10 mouse cellular contexts compared by ENCODE assay signal in the genomic region with DNA sequence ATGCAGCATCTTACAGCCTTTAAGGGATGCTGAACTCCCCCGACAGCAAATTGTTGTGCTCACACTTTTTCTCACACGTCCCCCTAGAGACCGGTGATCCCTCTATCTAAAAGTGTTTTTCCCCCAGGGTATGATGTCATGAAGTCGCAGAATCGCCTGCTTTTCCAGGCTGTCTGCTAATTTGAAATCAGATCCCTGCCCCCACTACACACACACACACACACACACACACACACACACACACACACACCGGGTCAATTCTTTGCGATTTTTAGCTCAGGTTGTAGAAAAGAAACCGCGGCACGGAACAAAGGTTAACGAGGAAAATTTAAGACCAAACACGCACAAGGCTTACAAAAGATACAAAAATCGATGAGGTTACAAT. TPM values are rescaled to one million over a fixed set of nuclear protein-coding genes. Genes with fewer than 3 reads are reported as not detected.
DNase-seq lines count a peak whose midpoint lies in the region; ATAC-seq and TF ChIP-seq lines count a peak whose summit lies in the region.
"Had no signal": no experiment of that assay in that cellular context is flagged by ENCODE, and none has a peak within 500 bp of the region (broad histone marks: within the 10 kb centered on the region; RNA-seq: fewer than 3 reads in every experiment).

No protein-coding gene starts in this region.

- no peak for DNase-seq in heart, postnatal 0 days (ENCODE audit: low spot score)
- DNase-seq in heart, adult 18-20 months: no peak
- peak; percentile 16 for DNase-seq in WW6 (ENCODE audit: low read depth, low spot score)
- DNase-seq in embryo, embryonic 9.5 days (ENCODE audit: extremely low spot score): no peak
- DNase-seq in left cerebral cortex, adult 8-10 months (ENCODE audit: low spot score in 2 of 2): no peak
- DNase-seq in urinary bladder, postnatal 14 days (ENCODE audit: low spot score): no peak

- H3K27ac ChIP-seq in heart, postnatal 0 days (ENCODE audit: low read depth): 0 out of 2 replicates have a peak overlapping the region, but pooled peaks have one; percentile 73

- H3K4me3 ChIP-seq in heart, postnatal 0 days (ENCODE audit: low read depth, low read length): peak overlapping the region; percentile 78

- H3K9me3 ChIP-seq in heart, postnatal 0 days (replicated peaks; ENCODE audit: control insufficient read depth, low read length): no peaks in the 10 kb centered on the region

- TF ChIP-seq CTCF in heart, postnatal 0 days (IDR thresholded peaks at IDR 0.05; ENCODE audit: low read depth): no peak

- no peak for TF ChIP-seq EP300 in heart, postnatal 0 days (IDR thresholded peaks at IDR 0.05; ENCODE audit: low read depth)

- H3K9ac ChIP-seq in heart, postnatal 0 days (replicated peaks; ENCODE audit: low read depth, low read length): peak overlapping the region; percentile 64; the same call in 1 of the 2 replicates

- no peaks in the 10 kb centered on the region for H3K27me3 ChIP-seq in heart, postnatal 0 days (ENCODE audit: control insufficient read depth, insufficient read depth, low read length)
- H3K27me3 ChIP-seq: Patski had no signal

- H3K4me2 ChIP-seq in heart, postnatal 0 days (ENCODE audit: low read depth, low read length): peak overlapping the region; percentile 98

- no peaks in the 10 kb centered on the region for H3K36me3 ChIP-seq in heart, postnatal 0 days (replicated peaks; ENCODE audit: control insufficient read depth, insufficient read depth, low read length)

- 5% methylated on average over 13 of the region's 13 CpGs for WGBS in heart, postnatal 0 days

- no peaks in the 10 kb centered on the region for H3K4me1 ChIP-seq in heart, postnatal 0 days (ENCODE audit: control insufficient read depth, insufficient read depth)

- no peak; the same call in 1 of the 2 replicates for ATAC-seq in heart, postnatal 0 days (ENCODE audit: insufficient read depth, low read depth)
- ATAC-seq in hematopoietic stem cell, adult 5-6 weeks (replicated peaks in 1 of 2; ENCODE audit: insufficient read depth in 1 of 2, low FRiP score in 2 of 2, low TSS enrichment in 1 of 2, low read depth in 1 of 2, poor library complexity in 2 of 2, severe bottlenecking in 2 of 2): peak; percentile 12 to 33; a peak in 2 of 4 replicates
- peak; percentile 21; the same call in 1 of the 2 replicates for ATAC-seq in megakaryocyte progenitor cell, adult 5-6 weeks (replicated peaks; ENCODE audit: poor library complexity)

RNA-seq across cellular contexts. Expression of a gene that starts 0.7 kb away (rescaled TPM):
- total RNA-seq in heart, postnatal 0 days (2014; rRNA removed; ENCODE audit: low replicate concordance): 12.6 and 26.6 TPM in 2 replicates
- 4.4 and 4.8 TPM in 2 replicates for polyA plus RNA-seq in heart, postnatal 0 days (2015; fragmentation: Nextera tagmentation; extraction: Ambion mirVana)
- total RNA-seq in heart, adult 18-20 months (2021): 10 to 100 TPM; 28.4 to 28.6 TPM
- total RNA-seq in hematopoietic stem cell, adult 5-6 weeks (2017): 9.1 and 17.0 TPM in 2 replicates
- total RNA-seq in megakaryocyte progenitor cell, adult 5-6 weeks (2015): 9.8 and 13.9 TPM in 2 replicates
- 10.3 and 12.6 TPM in 2 replicates for total RNA-seq in megakaryocyte progenitor cell, adult 5-6 weeks (2017)
- 100 to 1,000 TPM; 185 to 210 (median 193) TPM for total RNA-seq in left cerebral cortex, adult 8-10 months (2022)

RNA-seq across cellular contexts. Expression of a gene that starts 36.7 kb away (rescaled TPM):
- total RNA-seq in heart, postnatal 0 days (2014; rRNA removed; ENCODE audit: low replicate concordance): not detected in 2 replicates
- polyA plus RNA-seq in heart, postnatal 0 days (2015; fragmentation: Nextera tagmentation; extraction: Ambion mirVana): not detected in 2 replicates
- under 1 TPM in 1 of 2 experiments, not detected in 1; 0.15 TPM for total RNA-seq in heart, adult 18-20 months (2021)
- total RNA-seq in hematopoietic stem cell, adult 5-6 weeks (2017): not detected in 2 replicates
- not detected in 2 replicates for total RNA-seq in megakaryocyte progenitor cell, adult 5-6 weeks (2015)
- not detected in 2 replicates for total RNA-seq in megakaryocyte progenitor cell, adult 5-6 weeks (2017)
- under 1 TPM in 1 of 4 experiments, not detected in 3; 0.21 TPM for total RNA-seq in left cerebral cortex, adult 8-10 months (2022)
- polyA plus RNA-seq: gonadal fat pad, adult 2 months had no signal

RNA-seq across cellular contexts. Expression of a gene that starts 57.9 kb away (rescaled TPM):
- 4.5 TPM in 1 of 2 replicates, not detected in the other for total RNA-seq in heart, postnatal 0 days (2014; rRNA removed; ENCODE audit: low replicate concordance)
- polyA plus RNA-seq in heart, postnatal 0 days (2015; fragmentation: Nextera tagmentation; extraction: Ambion mirVana): 2.0 and 2.4 TPM in 2 replicates
- 1 to 10 TPM; 1.5 to 8.6 TPM for total RNA-seq in heart, adult 18-20 months (2021)
- 0.50 TPM in 1 of 2 replicates, not detected in the other for total RNA-seq in hematopoietic stem cell, adult 5-6 weeks (2017)
- total RNA-seq in megakaryocyte progenitor cell, adult 5-6 weeks (2015): 2.0 and 2.4 TPM in 2 replicates
- 1.2 and 1.3 TPM in 2 replicates for total RNA-seq in megakaryocyte progenitor cell, adult 5-6 weeks (2017)
- 10 to 100 TPM; 23.8 to 29.4 (median 24.7) TPM for total RNA-seq in left cerebral cortex, adult 8-10 months (2022)
